Mouse (Mus musculus): ENCODE data around the gene 1810010H24Rik. TPM values are rescaled to one million over a fixed set of nuclear protein-coding genes. Genes with fewer than 3 reads are reported as not detected.
A peak's percentile ranks its signal among the peaks of the same experiment; 100 is the strongest.
"Not testable (repeated sequence)": the region's sequence is repeated elsewhere in the genome, so short reads cannot be mapped to it uniquely, and the experiment has no call there.

Gene 1810010H24Rik
- total RNA-seq, 2 experiments from 2014 or later: 2.9 to 4.6 TPM

- no peak for DNase-seq (ENCODE audit: low spot score in 2 of 2)
- intact Hi-C loops (cut with DNase I): no loop called here
Measured at GRCm38 (mm10) chr11:107011171-107011570, 14.3 kb upstream of the 1810010H24Rik start.

DNA sequence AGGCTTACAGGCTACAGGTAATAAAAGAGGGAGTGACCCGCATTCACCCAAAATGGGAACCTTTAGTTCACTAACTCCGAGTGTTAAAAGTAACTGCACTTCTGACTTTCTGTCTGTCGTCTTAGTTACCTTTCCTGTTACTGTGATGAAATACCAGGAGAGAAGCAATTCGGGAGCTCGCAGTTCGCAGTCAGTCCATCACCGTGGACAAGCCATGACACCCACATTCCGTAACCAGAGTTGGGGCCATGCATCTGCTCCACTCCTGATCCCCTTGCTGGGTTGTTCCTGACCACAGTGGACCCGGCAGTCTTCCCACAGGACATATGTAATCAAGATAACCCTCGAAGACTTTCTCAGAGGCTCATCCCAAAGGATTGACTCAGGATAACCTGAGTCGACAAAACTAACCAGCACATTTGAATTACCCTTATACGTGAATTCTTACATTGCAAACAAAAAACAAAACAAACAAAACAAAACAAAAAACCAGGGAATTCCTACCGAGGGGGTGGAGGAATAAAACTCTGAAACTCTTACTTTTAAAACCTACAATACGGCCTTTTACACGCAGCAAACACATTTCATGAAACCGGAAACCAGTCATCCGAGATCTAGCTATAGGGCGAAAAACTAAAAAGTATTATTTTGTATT, 13.7 kb upstream of the 1810010H24Rik start:
- intact Hi-C loops (cut with DNase I): no loop called here
- DNase-seq (ENCODE audit: low spot score in 2 of 2): no peak

DNA sequence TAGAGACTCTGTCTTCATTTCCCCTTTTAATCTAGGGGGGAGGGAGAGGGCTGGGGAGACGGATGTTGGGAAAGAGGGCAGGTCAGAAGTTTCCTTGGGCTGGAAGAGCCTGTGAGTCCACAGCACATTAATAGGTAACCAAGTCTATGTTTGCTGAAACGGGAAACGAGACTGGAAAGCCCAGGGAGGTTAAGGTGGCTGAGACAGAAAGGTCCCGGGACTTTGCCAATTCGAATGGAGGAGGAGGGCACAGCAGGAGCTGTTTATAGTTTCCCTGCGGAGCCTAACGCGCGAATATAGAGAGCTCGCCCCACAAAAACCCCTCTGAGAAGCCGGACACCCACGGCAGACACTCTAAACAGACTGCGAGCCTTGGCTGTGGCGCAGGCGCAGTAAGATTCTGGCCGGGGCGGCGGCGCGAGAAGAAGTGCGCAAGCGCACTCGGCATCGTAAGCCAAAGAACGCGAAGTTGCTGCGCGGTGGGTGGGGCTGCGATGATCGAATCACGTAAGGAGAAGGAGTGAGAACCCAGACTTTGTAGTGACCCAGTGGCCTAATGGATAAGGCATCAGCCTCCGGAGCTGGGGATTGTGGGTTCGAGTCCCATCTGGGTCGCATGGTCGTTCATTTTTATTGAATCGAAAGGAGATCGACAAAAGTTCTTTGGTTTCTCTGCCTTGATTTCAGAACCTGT, 13.0 kb upstream of the 1810010H24Rik start:
- intact Hi-C loops (cut with DNase I): no loop called here
- peak; percentile 99 for DNase-seq (ENCODE audit: low spot score in 2 of 2)

- DNase-seq (ENCODE audit: low spot score in 2 of 2): no peak
- intact Hi-C loops (cut with DNase I): no loop called here
Measured at GRCm38 (mm10) chr11:107014020-107014585, 11.4 kb upstream of the 1810010H24Rik start.

DNA sequence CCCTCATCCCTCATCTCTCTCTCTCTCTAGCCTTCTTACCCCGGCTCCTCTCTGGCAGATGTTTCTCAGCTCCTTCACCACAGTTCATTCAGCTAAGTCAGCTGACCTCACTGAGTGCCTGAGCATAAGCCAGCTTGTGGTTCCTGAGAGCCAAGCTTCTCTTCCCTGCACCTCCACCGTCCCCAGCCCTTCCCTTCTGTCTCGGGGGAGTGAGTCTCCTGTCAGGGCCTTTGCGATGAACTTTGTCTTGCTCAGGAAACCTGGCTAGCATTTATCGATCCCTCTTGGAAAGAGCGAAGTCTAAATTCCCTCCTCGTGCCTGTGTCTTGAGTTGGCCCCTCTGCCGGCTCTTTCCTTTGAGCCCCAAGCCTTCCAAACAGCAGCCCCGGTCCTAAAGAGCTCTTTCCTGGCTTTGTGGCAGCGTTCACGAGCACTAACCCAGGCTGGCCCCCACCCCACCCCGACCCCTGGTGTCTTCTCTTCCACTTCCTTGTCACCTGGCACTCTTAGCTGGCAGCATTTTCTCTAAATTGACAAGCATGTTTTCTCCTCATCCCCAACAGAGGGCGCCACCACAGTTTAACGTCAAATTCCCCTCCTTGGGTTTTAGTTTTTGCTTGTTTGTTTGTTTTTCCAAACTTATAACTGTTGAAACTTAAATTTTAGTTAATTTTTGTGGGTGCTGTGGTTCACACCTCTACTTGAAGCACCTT, 10.7 kb upstream of the 1810010H24Rik start:
- intact Hi-C loops (cut with DNase I): no loop called here
- no peak for DNase-seq (ENCODE audit: low spot score in 2 of 2)

DNA sequence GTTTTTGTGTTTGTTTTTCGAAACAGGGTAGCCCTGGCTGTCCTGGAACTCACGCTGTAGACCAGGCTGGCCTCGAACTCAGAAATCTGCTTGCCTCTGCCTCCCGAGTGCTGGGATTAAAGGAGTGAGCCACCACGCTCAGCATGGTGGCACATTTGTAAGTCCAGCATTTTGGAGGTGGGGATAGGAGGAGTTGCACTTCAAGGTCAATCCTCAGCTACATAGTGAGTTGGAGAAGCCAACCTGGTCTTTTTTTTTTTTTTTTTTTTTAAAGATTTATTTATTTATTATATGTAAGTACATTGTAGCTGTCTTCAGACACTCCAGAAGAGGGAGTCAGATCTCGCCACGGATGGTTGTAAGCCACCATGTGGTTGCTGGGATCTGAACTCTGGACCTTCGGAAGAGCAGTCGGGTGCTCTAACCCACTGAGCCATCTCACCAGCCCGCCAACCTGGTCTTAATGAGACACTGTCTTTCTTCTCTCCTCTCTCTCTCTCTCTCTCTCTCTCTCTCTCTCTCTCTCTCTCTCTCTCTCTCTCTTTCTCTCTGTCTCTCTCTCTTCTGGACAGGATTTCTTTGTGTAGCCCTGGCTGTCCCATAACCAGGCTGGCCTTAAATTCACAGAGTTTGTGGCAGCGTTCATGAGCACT, 9.8 kb upstream of the 1810010H24Rik start:
- intact Hi-C loops (cut with DNase I); DNase-seq (ENCODE audit: low spot score in 2 of 2): not testable (repeated sequence)

GRCm38 (mm10) chr11:107016893-107017292, 8.6 kb upstream of the 1810010H24Rik start:
- no peak for DNase-seq (ENCODE audit: low spot score in 2 of 2)
- intact Hi-C loops (cut with DNase I): no loop called here

GRCm38 (mm10) chr11:107017339-107017886, 8.1 kb upstream of the 1810010H24Rik start:
- intact Hi-C loops (cut with DNase I): no loop called here
- no peak for DNase-seq (ENCODE audit: low spot score in 2 of 2)

- DNase-seq (ENCODE audit: low spot score in 2 of 2): no peak
- intact Hi-C loops (cut with DNase I): no loop called here
Measured at GRCm38 (mm10) chr11:107018606-107019005, 6.9 kb upstream of the 1810010H24Rik start.

GRCm38 (mm10) chr11:107019318-107019717, 6.2 kb upstream of the 1810010H24Rik start:
- intact Hi-C loops (cut with DNase I): no loop called here
- DNase-seq (ENCODE audit: low spot score in 2 of 2): no peak

DNA sequence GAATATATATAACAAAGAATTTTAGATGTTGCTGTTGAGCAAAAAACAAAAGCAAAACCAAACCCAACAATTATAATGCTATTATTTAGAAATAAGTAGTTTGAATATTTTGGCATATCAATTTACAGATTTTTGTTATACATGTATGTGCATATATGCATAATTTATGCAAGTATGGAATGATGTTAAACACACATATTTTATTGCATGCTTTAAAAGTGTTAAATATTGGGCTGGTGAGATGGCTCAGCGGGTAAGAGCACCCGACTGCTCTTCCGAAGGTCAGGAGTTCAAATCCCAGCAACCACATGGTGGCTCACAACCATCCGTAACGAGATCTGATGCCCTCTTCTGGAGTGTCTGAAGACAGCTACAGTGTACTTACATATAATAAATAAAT, 5.8 kb upstream of the 1810010H24Rik start:
- DNase-seq (ENCODE audit: low spot score in 2 of 2); intact Hi-C loops (cut with DNase I): not testable (repeated sequence)

GRCm38 (mm10) chr11:107022050-107022683, 3.3 kb upstream of the 1810010H24Rik start:
- intact Hi-C loops (cut with DNase I): no loop called here

DNA sequence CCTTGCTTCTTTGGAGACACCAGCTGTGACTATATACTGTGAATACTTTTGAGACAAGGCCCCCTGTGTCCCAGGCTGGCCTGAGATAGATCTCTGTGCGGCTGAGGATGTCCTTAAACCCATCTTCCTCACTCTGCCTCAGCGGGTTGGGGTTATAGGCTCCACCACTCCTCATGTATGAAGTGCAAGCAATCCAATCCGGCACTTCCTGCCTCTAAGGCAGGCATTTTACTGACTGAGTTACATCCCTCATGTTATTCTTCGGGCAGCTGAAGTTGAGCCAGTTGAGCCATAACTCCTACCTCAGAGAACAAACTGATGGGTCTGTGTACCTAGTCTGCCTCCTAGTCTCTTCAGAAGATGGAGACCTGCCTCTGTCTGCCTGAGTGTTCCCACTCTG, 1.1 kb upstream of the 1810010H24Rik start:
- no peak for DNase-seq (ENCODE audit: low spot score in 2 of 2)
- intact Hi-C loops (cut with DNase I): no loop called here

More at GRCm38 (mm10) chr11:107022050-107022683, 3.3 kb upstream of the 1810010H24Rik start:
- DNase-seq (ENCODE audit: low spot score in 2 of 2): no peak

DNA sequence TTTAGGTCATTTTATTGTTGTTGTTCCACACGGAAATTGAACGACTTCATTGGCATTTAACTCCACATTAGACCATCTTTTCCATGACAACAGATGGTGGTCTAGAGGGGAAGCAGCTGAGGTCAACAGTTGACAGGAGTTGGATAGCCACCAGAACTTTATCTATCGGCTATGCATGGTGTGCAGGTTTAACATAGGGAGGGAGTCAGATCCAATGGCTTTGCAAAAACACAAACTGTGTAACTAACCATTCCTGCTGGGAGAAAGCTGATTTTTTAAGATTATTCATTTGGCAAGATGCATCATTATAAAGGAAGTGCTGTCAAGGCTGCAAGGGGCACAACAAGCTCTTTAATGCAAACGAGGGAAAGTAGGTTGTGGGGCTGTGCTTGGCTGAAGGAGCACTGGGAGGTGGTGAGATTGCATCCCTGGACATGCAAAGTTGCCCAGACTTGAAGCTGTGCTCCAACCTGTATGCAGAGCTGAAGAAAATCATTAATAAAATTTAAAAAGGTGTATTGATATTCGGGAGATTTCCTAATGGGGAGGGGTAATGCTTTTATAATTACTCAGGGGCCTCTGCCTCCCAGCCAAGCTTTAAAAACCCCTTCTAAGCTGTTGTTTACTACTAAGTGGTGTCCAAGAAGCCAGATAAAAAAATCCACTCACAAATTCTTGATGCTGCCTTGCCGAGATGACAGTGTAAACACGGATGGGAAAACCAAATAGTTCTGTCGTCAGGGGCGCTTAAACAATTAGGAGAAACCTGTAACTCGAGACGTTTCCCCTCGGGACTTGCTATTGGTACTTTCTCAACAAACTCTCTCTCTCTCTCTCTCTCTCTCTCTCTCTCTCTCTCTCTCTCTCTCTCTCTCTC, 1.3 kb downstream of the 1810010H24Rik start:
- DNase-seq (ENCODE audit: low spot score in 2 of 2): no peak
- intact Hi-C loops (cut with DNase I): no loop called here

DNA sequence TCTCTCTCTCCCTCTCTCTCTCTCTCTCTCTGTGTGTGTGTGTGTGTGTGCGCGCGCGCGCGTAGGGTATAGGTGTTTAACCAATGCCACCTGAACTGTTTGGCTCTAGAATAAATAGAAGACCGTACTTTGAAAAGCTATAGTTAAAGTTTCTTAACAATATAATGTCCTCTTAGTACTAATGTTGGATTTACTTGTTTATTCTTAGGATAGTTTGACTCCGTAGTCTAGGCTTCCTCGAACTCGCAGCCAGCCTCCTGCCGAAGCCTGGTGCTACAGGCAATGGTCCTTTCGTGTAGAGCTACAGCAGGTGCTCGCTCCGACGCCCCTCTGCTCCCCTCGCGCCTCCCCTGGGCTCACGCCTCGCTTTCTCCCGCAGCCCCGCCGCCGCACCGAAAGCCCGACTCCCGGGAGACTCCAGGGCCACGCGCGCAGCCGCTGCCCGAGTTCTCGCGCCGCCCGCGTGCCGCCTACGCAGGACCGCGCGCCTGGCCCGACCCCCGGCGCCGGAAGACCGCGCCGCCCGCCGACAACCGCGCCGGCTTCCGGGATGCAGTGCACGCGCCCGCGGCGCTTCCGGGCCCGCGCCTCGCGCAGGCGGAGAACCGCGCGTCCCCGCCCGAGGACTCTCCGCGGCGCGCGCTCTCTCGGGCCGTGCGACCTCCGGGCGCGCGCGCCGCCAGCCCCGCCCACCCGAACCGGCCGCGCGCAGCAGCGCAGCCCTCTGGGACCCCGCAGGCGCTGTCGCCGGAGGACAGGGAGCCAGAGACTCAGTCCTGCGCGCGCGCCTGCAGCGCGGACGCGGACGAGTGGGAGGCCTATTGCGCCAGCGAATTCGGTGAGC, 2.2 kb downstream of the 1810010H24Rik start:
- intact Hi-C loops (cut with DNase I): no loop called here
- DNase-seq (ENCODE audit: low spot score in 2 of 2): peak; percentile 88 to 90

DNA sequence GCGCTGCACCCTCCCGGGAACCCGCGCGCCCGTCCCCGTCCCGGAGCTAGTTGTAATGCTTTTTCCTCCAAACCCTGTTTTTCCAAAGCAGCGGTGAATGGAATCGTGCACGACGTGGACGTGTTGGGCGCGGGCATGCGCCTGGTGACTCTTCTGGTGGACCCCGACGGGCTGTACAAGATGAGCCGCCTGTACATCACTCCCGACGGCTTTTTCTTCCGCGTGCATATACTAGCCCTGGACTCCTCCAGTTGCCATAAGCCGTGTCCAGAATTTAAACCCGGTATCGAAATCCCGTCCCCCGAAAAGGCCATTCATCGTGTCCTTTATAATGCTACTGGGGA, 2.8 kb downstream of the 1810010H24Rik start:
- no peak for DNase-seq (ENCODE audit: low spot score in 2 of 2)
- intact Hi-C loops (cut with DNase I): no loop called here

DNA sequence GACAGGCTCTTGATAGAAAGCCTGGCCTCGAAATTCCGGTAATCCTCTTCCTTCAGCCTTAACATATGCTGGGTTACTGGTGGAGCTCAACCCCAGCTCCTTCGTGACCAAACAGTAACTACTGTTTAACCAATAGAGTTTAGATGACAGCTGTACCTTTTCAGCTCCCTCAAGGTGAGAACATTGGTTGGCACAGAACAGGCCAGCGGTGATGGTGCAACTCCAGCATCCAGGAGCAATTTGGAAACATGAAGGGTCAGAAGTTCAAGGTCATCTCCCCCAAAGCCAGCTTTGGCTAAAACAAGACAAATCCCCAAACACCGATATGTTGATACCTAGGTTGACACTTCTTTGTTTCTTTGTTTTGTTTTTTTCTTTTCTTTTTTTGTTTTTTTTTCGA, 3.3 kb downstream of the 1810010H24Rik start:
- intact Hi-C loops (cut with DNase I): no loop called here
- DNase-seq (ENCODE audit: low spot score in 2 of 2): no peak

Measured in left cerebral cortex, postnatal 25 days (tissue).